Comparison of ENCODE assay signal across 17 mouse cellular contexts in genomic region chr2:125801038-125801437, GRCm38 (mm10). TPM values are rescaled to one million over a fixed set of nuclear protein-coding genes. Genes with fewer than 3 reads are reported as not detected.
A peak's percentile ranks its signal among the peaks of the same experiment; 100 is the strongest.
DNase-seq lines count a peak whose midpoint lies in the region; ATAC-seq lines count a peak whose summit lies in the region.
"Had no signal": no experiment of that assay in that cellular context is flagged by ENCODE, and none has a peak within 500 bp of the region (broad histone marks: within the 10 kb centered on the region; RNA-seq: fewer than 3 reads in every experiment).

No protein-coding gene starts in this region.

- no peaks in the 10 kb centered on the region for H3K36me3 ChIP-seq in lung, embryonic 16.5 days (ENCODE audit: control insufficient read depth, insufficient read depth, low read length)
- H3K36me3 ChIP-seq: embryonic facial prominence, embryonic 12.5 days; liver, embryonic 13.5 days; neural tube, embryonic 13.5 days had no signal

- 7% methylated on average over 8 of the region's 8 CpGs for WGBS in lung, embryonic 16.5 days

- peaks cover 7% of the 10 kb centered on the region for H3K4me1 ChIP-seq in lung, embryonic 16.5 days (replicated peaks; ENCODE audit: control insufficient read depth, insufficient read depth, low read length)
- H3K4me1 ChIP-seq: embryonic facial prominence, embryonic 12.5 days; liver, embryonic 13.5 days; neural tube, embryonic 13.5 days had no signal

- ATAC-seq in frontal cortex, adult (ENCODE audit: low TSS enrichment), result peak; percentile 35; the same call in 1 of the 2 replicates
- peak; percentile 95 for ATAC-seq in lung, embryonic 16.5 days (ENCODE audit: low read depth)
- ATAC-seq: activated CD4-positive, CD25-positive, alpha-beta regulatory T cell, adult 4 months; hindbrain, embryonic 16.5 days had no signal

- H3K4me3 ChIP-seq in lung, embryonic 16.5 days (ENCODE audit: low read length), result no peak overlapping the region
- H3K4me3 ChIP-seq: embryonic facial prominence, embryonic 12.5 days; liver, embryonic 13.5 days; megakaryocyte, embryonic 14.5 days; neural tube, embryonic 13.5 days had no signal

- DNase-seq in frontal cortex, adult 2 months (ENCODE audit: extremely low spot score in 1 of 2, low spot score in 1 of 2), result no peak
- DNase-seq in ovary, postnatal 36 days (ENCODE audit: low spot score), result peak; percentile 39
- DNase-seq in ovary, postnatal 14 days (ENCODE audit: low spot score), result no peak
- DNase-seq in layer of hippocampus, postnatal 14 days (ENCODE audit: low spot score in 2 of 2), result no peak
- DNase-seq in right cerebral cortex, postnatal 4 days, result no peak
- no peak for DNase-seq in kidney, postnatal 25 days
- DNase-seq: kidney, adult 11 months; kidney, postnatal 36 days; liver, embryonic 13.5 days; thymus, postnatal 14 days had no signal

- peak overlapping the region; percentile 36 for H3K4me2 ChIP-seq in lung, embryonic 16.5 days (ENCODE audit: low read depth, low read length)
- H3K4me2 ChIP-seq: embryonic facial prominence, embryonic 12.5 days; liver, embryonic 13.5 days; neural tube, embryonic 13.5 days had no signal

- H3K27me3 ChIP-seq in lung, embryonic 16.5 days (ENCODE audit: control insufficient read depth, insufficient read depth, low read depth, low read length), result no peaks in the 10 kb centered on the region
- H3K27me3 ChIP-seq: embryonic facial prominence, embryonic 12.5 days; liver, embryonic 13.5 days; neural tube, embryonic 13.5 days had no signal

- peak overlapping the region; percentile 87 for H3K27ac ChIP-seq in lung, embryonic 16.5 days (ENCODE audit: low read length)
- H3K27ac ChIP-seq: embryonic facial prominence, embryonic 12.5 days; liver, embryonic 13.5 days; neural tube, embryonic 13.5 days had no signal

- H3K9me3 ChIP-seq in lung, embryonic 16.5 days (ENCODE audit: control insufficient read depth, low read length), result no peaks in the 10 kb centered on the region
- H3K9me3 ChIP-seq: liver, embryonic 13.5 days had no signal

- H3K9ac ChIP-seq in lung, embryonic 16.5 days (ENCODE audit: low read length), result no peak overlapping the region
- H3K9ac ChIP-seq: embryonic facial prominence, embryonic 12.5 days; liver, embryonic 13.5 days; neural tube, embryonic 13.5 days had no signal

RNA-seq across cellular contexts. Expression of gene Secisbp2l, which starts 18.4 kb away (rescaled TPM):
- 34.3 and 36.8 TPM in 2 replicates for polyA plus RNA-seq in frontal cortex, adult 2 months (2012; rRNA removed)
- polyA plus RNA-seq in lung, embryonic 16.5 days (2015; fragmentation: Nextera tagmentation; extraction: Ambion mirVana), result 20.6 TPM in 2 replicates
- total RNA-seq in layer of hippocampus, postnatal 14 days (2021), result 100 to 1,000 TPM; 114 to 121 TPM

RNA-seq across cellular contexts. Expression of gene Galk2, which starts 57.9 kb away (rescaled TPM):
- polyA plus RNA-seq in frontal cortex, adult 2 months (2012; rRNA removed), result 21.8 and 22.8 TPM in 2 replicates
- 39.3 and 40.7 TPM in 2 replicates for polyA plus RNA-seq in lung, embryonic 16.5 days (2015; fragmentation: Nextera tagmentation; extraction: Ambion mirVana)
- total RNA-seq in layer of hippocampus, postnatal 14 days (2021), result 10 to 100 TPM; 26.4 to 27.1 TPM

RNA-seq across cellular contexts. Expression of gene Cops2, which starts 57.9 kb away (rescaled TPM):
- 88.0 and 106 TPM in 2 replicates for polyA plus RNA-seq in frontal cortex, adult 2 months (2012; rRNA removed)
- 69.0 and 74.8 TPM in 2 replicates for polyA plus RNA-seq in lung, embryonic 16.5 days (2015; fragmentation: Nextera tagmentation; extraction: Ambion mirVana)
- total RNA-seq in layer of hippocampus, postnatal 14 days (2021), result 100 to 1,000 TPM; 110 to 116 TPM
